Mouse (Mus musculus) frontal cortex, postnatal 25 days (tissue): Measurements from ENCODE around the gene Sult6b2.

Experiments used
- DNase-seq, 2 experiments: peaks; one replicate each; pipeline ENCODE4 v3.0.0; 2022; ENCODE audit warnings: low spot score in 2 of 2

Sult6b2 gene

GRCm38 (mm10) chr6:142804402-142804801 is at the start of gene Sult6b2:
TSS of gene Sult6b2 (minus strand) at chr6:142804502.
- DNase-seq, result no peak

- no peak for DNase-seq
These were observed 48.4 kb upstream of the Sult6b2 start for GRCm38 (mm10) chr6:142852419-142853377.

GRCm38 (mm10) chr6:142850436-142850835 is 46.1 kb upstream of the Sult6b2 start:
- no peak for DNase-seq

GRCm38 (mm10) chr6:142849326-142849725 is 45.0 kb upstream of the Sult6b2 start:
- no peak for DNase-seq

GRCm38 (mm10) chr6:142847914-142848674 is 43.8 kb upstream of the Sult6b2 start:
- DNase-seq, result no peak

- no peak for DNase-seq
These were observed 42.6 kb upstream of the Sult6b2 start for GRCm38 (mm10) chr6:142846855-142847254.

- DNase-seq, result no peak
These were observed 40.8 kb upstream of the Sult6b2 start for GRCm38 (mm10) chr6:142845066-142845465.

- no peak for DNase-seq
These were observed 39.8 kb upstream of the Sult6b2 start for GRCm38 (mm10) chr6:142844061-142844460.

- DNase-seq, result no peak
These were observed 34.2 kb upstream of the Sult6b2 start for GRCm38 (mm10) chr6:142838501-142838900.

- DNase-seq, result no peak
These were observed 33.0 kb upstream of the Sult6b2 start for GRCm38 (mm10) chr6:142837326-142837725.

- DNase-seq, result no peak
These were observed 31.4 kb upstream of the Sult6b2 start for GRCm38 (mm10) chr6:142835726-142836125.

GRCm38 (mm10) chr6:142834911-142835310 is 30.6 kb upstream of the Sult6b2 start:
- DNase-seq, result no peak

- no peak for DNase-seq
These were observed 27.4 kb upstream of the Sult6b2 start for GRCm38 (mm10) chr6:142831706-142832105.

- no peak for DNase-seq
These were observed 26.9 kb upstream of the Sult6b2 start for GRCm38 (mm10) chr6:142831243-142831642.

- no peak for DNase-seq
These were observed 25.9 kb upstream of the Sult6b2 start for GRCm38 (mm10) chr6:142830221-142830620.

- DNase-seq, result no peak
These were observed 21.1 kb upstream of the Sult6b2 start for GRCm38 (mm10) chr6:142825449-142825848.

- DNase-seq, result no peak
These were observed 18.9 kb upstream of the Sult6b2 start for GRCm38 (mm10) chr6:142823008-142823787.

GRCm38 (mm10) chr6:142818306-142818705 is 14.0 kb upstream of the Sult6b2 start:
- DNase-seq, result no peak

GRCm38 (mm10) chr6:142815513-142815912 is 11.2 kb upstream of the Sult6b2 start:
- DNase-seq, result no peak

- peak; percentile 81 to 87 for DNase-seq
These were observed 10.2 kb upstream of the Sult6b2 start for GRCm38 (mm10) chr6:142814495-142814921.

- no peak for DNase-seq
These were observed 9.7 kb upstream of the Sult6b2 start for GRCm38 (mm10) chr6:142814011-142814410.

GRCm38 (mm10) chr6:142812969-142813368 is 8.7 kb upstream of the Sult6b2 start:
- no peak for DNase-seq
